Mouse (Mus musculus): ENCODE data around the gene Sh3glb1. TPM values are rescaled to one million over a fixed set of nuclear protein-coding genes. Genes with fewer than 3 reads are reported as not detected.
"Not testable (repeated sequence)": the region's sequence is repeated elsewhere in the genome, so short reads cannot be mapped to it uniquely, and the experiment has no call there.

Gene Sh3glb1
- total and polyA plus RNA-seq, 2 experiments from 2014 or later = 118 to 128 TPM

GRCm38 (mm10) chr3:144738396-144738795 is 18.3 kb upstream of the Sh3glb1 start:
- H3K9me3 ChIP-seq (ENCODE audit: low read length); ATAC-seq; H3K4me2 ChIP-seq (ENCODE audit: low read depth); H3K27ac ChIP-seq (ENCODE audit: low read depth, low read length); H3K36me3 ChIP-seq (ENCODE audit: insufficient read depth); H3K9ac ChIP-seq; H3K4me3 ChIP-seq (ENCODE audit: low read depth, low read length); H3K27me3 ChIP-seq (ENCODE audit: insufficient read depth, low read length); DNase-seq; H3K4me1 ChIP-seq (ENCODE audit: insufficient read depth): not testable (repeated sequence)
- 84% methylated on average over 24 of the region's 24 CpGs for WGBS

GRCm38 (mm10) chr3:144736831-144737230 is 16.7 kb upstream of the Sh3glb1 start:
- Histone ChIP-seq H3K4me1 (ENCODE audit: insufficient read depth) (no peaks in the 10 kb centered on the region), H3K4me3 (ENCODE audit: low read depth, low read length) (no peak overlapping the region), H3K4me2 (ENCODE audit: low read depth) (no peak overlapping the region), H3K9me3 (ENCODE audit: low read length) (no peaks in the 10 kb centered on the region), H3K36me3 (ENCODE audit: insufficient read depth) (no peaks in the 10 kb centered on the region), H3K27ac (ENCODE audit: low read depth, low read length) (no peak overlapping the region), H3K9ac (no peak overlapping the region), H3K27me3 (ENCODE audit: insufficient read depth, low read length) (no peaks in the 10 kb centered on the region)
- ATAC-seq = no peak
- peak; percentile 55 for TF ChIP-seq CTCF (IDR thresholded peaks at IDR 0.05; ENCODE audit: low read depth)
- 29% methylated on average over 9 of the region's 9 CpGs for WGBS
- DNase-seq = no peak

GRCm38 (mm10) chr3:144723455-144723854 is 3.3 kb upstream of the Sh3glb1 start:
- ATAC-seq (no peak), DNase-seq (peak; percentile 27)

GRCm38 (mm10) chr3:144722566-144722965 is 2.4 kb upstream of the Sh3glb1 start:
- H3K4me2 ChIP-seq (ENCODE audit: low read depth); H3K27me3 ChIP-seq (ENCODE audit: insufficient read depth, low read length); H3K4me3 ChIP-seq (ENCODE audit: low read depth, low read length); H3K36me3 ChIP-seq (ENCODE audit: insufficient read depth); H3K27ac ChIP-seq (ENCODE audit: low read depth, low read length); ATAC-seq; H3K9ac ChIP-seq; H3K9me3 ChIP-seq (ENCODE audit: low read length); DNase-seq: not testable (repeated sequence)
- peaks cover 15% of the 10 kb centered on the region for H3K4me1 ChIP-seq (ENCODE audit: insufficient read depth)
- 90% methylated on average over 3 of the region's 3 CpGs for WGBS

More at GRCm38 (mm10) chr3:144723455-144723854, 3.3 kb upstream of the Sh3glb1 start:
- H3K9me3 ChIP-seq (ENCODE audit: low read length) = no peaks in the 10 kb centered on the region
- H3K27ac ChIP-seq (ENCODE audit: low read depth, low read length) = no peak overlapping the region
- H3K4me1 ChIP-seq (ENCODE audit: insufficient read depth) = peaks cover 8% of the 10 kb centered on the region
- no peaks in the 10 kb centered on the region for H3K36me3 ChIP-seq (ENCODE audit: insufficient read depth)
- H3K27me3 ChIP-seq (ENCODE audit: insufficient read depth, low read length) = no peaks in the 10 kb centered on the region
- 47% methylated on average over 4 of the region's 4 CpGs for WGBS
- no peak overlapping the region for H3K9ac ChIP-seq
- TF ChIP-seq CTCF (IDR thresholded peaks at IDR 0.05; ENCODE audit: low read depth) = peak; percentile 62
- H3K4me3 ChIP-seq (ENCODE audit: low read depth, low read length) = no peak overlapping the region
- H3K4me2 ChIP-seq (ENCODE audit: low read depth) = no peak overlapping the region

- DNase-seq = no peak
- no peak overlapping the region for H3K4me2 ChIP-seq (ENCODE audit: low read depth)
- no peak overlapping the region for H3K4me3 ChIP-seq (ENCODE audit: low read depth, low read length)
- WGBS = 88% methylated on average over 9 of the region's 9 CpGs
- no peaks in the 10 kb centered on the region for H3K27me3 ChIP-seq (ENCODE audit: insufficient read depth, low read length)
- H3K9me3 ChIP-seq (ENCODE audit: low read length) = no peaks in the 10 kb centered on the region
- TF ChIP-seq CTCF (IDR thresholded peaks at IDR 0.05; ENCODE audit: low read depth) = no peak
- no peak overlapping the region for H3K9ac ChIP-seq
- H3K27ac ChIP-seq (ENCODE audit: low read depth, low read length) = no peak overlapping the region
- peaks cover 20% of the 10 kb centered on the region for H3K4me1 ChIP-seq (ENCODE audit: insufficient read depth)
- H3K36me3 ChIP-seq (ENCODE audit: insufficient read depth) = no peaks in the 10 kb centered on the region
- no peak for ATAC-seq
These were observed 1.7 kb upstream of the Sh3glb1 start for GRCm38 (mm10) chr3:144721860-144722256.

GRCm38 (mm10) chr3:144721077-144721859 is 1.1 kb upstream of the Sh3glb1 start:
- no peak for TF ChIP-seq CTCF (IDR thresholded peaks at IDR 0.05; ENCODE audit: low read depth)
- Histone ChIP-seq H3K27me3 (ENCODE audit: insufficient read depth, low read length) (no peaks in the 10 kb centered on the region), H3K36me3 (ENCODE audit: insufficient read depth) (no peaks in the 10 kb centered on the region), H3K9me3 (ENCODE audit: low read length) (no peaks in the 10 kb centered on the region), H3K4me2 (ENCODE audit: low read depth) (peak overlapping the region; percentile 49), H3K27ac (ENCODE audit: low read depth, low read length) (0 out of 2 replicates have a peak overlapping the region, but pooled peaks have one; percentile 3), H3K9ac (peak overlapping the region; percentile 42; the same call in 1 of the 2 replicates), H3K4me3 (ENCODE audit: low read depth, low read length) (peak overlapping the region; percentile 98), H3K4me1 (ENCODE audit: insufficient read depth) (peaks cover 20% of the 10 kb centered on the region)
- 67% methylated on average over 10 of the region's 10 CpGs for WGBS
- DNase-seq (no peak), ATAC-seq (no peak)

- Histone ChIP-seq H3K27me3 (ENCODE audit: insufficient read depth, low read length) (no peaks in the 10 kb centered on the region), H3K27ac (ENCODE audit: low read depth, low read length) (peak overlapping the region; percentile 94), H3K9me3 (ENCODE audit: low read length) (no peaks in the 10 kb centered on the region), H3K36me3 (ENCODE audit: insufficient read depth) (no peaks in the 10 kb centered on the region), H3K9ac (peak overlapping the region; percentile 80), H3K4me1 (ENCODE audit: insufficient read depth) (peaks cover 20% of the 10 kb centered on the region), H3K4me3 (ENCODE audit: low read depth, low read length) (peak overlapping the region; percentile 98), H3K4me2 (ENCODE audit: low read depth) (peak overlapping the region; percentile 84)
- 2% methylated on average over 36 of the region's 56 CpGs for WGBS
- ATAC-seq (peak; percentile 12), DNase-seq (peak; percentile 66)
- no peak for TF ChIP-seq CTCF (IDR thresholded peaks at IDR 0.05; ENCODE audit: low read depth)
These were observed 841 bp downstream of the Sh3glb1 start for GRCm38 (mm10) chr3:144719088-144719900.

All from forebrain, postnatal 0 days (tissue).